Mouse (Mus musculus): ENCODE data around the gene Gm21746. TPM values are rescaled to one million over a fixed set of nuclear protein-coding genes. Genes with fewer than 3 reads are reported as not detected.
"Not testable (repeated sequence)": the region's sequence is repeated elsewhere in the genome, so short reads cannot be mapped to it uniquely, and the experiment has no call there.

Gene Gm21746
- total RNA-seq (2022): not detected

- DNase-seq (ENCODE audit: low spot score in 2 of 2): not testable (repeated sequence)
Measured at GRCm38 (mm10) chrY:6237895-6238294, at the start of gene Gm21746. Gene Gm21746, minus strand, starts transcription at chrY:6237995.

GRCm38 (mm10) chrY:6266798-6267197 is 29.0 kb upstream of the Gm21746 start, which contains the start of gene Gm20873:
Gene Gm20873, plus strand, starts transcription at chrY:6267098.
- DNase-seq (ENCODE audit: low spot score in 2 of 2): not testable (repeated sequence)

Other genes with a start within 250 kb of the Gm21746 start
- not detected for gene Gm20873, start 29.1 kb upstream of the Gm21746 start, total RNA-seq (2022)